Mouse (Mus musculus) limb, embryonic 14.5 days (tissue): ENCODE measurements at regions not wholly inside any gene's neighbourhood (a gene's known extent, or its start where the extent isn't known, plus 50 kb on each side); places are given as distances from the start of the nearest gene placed in this dataset.
"Not testable (repeated sequence)": the region's sequence is repeated elsewhere in the genome, so short reads cannot be mapped to it uniquely, and the experiment has no call there.

Experiments used
- ATAC-seq: fragments of 200-750 bp; cut with Nextera tagmentation; 2 replicates; pipeline ENCODE4 v1.8.0; 2017; ENCODE audit warnings: low read depth, moderate number of reproducible peaks, moderate TSS enrichment; ENCODE audit not compliant: low FRiP score
- DNase-seq: peaks from one replicate; pipeline ENCODE4 v3.0.0-alpha.2; 2015; ENCODE audit warnings: low spot score
- H3K27ac ChIP-seq: fragments of 300-500 bp; sonication (generic); replicated peaks from 2 replicates; pipeline ENCODE4 v1.5.1; 2014; ENCODE audit warnings: low read depth, mild to moderate bottlenecking, low read length, moderate library complexity, mixed read lengths
- H3K27me3 ChIP-seq: fragments of 300-500 bp; sonication (generic); 2 replicates; pipeline ENCODE4 v1.6.1; 2014; ENCODE audit warnings: low read length, mixed read lengths; ENCODE audit not compliant: control insufficient read depth, insufficient read depth
- H3K36me3 ChIP-seq: fragments of 300-500 bp; sonication (generic); 2 replicates; pipeline ENCODE4 v1.6.1; 2014; ENCODE audit warnings: mild to moderate bottlenecking, low read length, moderate library complexity, mixed read lengths; ENCODE audit not compliant: control insufficient read depth, insufficient read depth
- H3K4me1 ChIP-seq: fragments of 300-500 bp; sonication (generic); 2 replicates; pipeline ENCODE4 v1.6.1; 2014; ENCODE audit warnings: antibody characterized with exemption, low read length, mixed read lengths; ENCODE audit not compliant: control insufficient read depth, insufficient read depth
- H3K4me2 ChIP-seq: fragments of 300-500 bp; sonication (generic); replicated peaks from 2 replicates; pipeline ENCODE4 v1.6.1; 2014; ENCODE audit warnings: low read depth, mild to moderate bottlenecking, low read length, moderate library complexity; ENCODE audit not compliant: severe bottlenecking
- H3K4me3 ChIP-seq: fragments of 300-500 bp; sonication (generic); replicated peaks from 2 replicates; pipeline ENCODE4 v1.5.1; 2014; ENCODE audit warnings: low read length
- H3K9ac ChIP-seq: fragments of 300-500 bp; sonication (generic); 2 replicates; pipeline ENCODE4 v1.6.1; 2014; ENCODE audit warnings: mild to moderate bottlenecking, low read depth, low read length, moderate library complexity; ENCODE audit not compliant: severe bottlenecking
- H3K9me3 ChIP-seq: fragments of 300-500 bp; sonication (generic); 2 replicates; pipeline ENCODE4 v1.6.1; 2016; ENCODE audit warnings: low read length; ENCODE audit not compliant: control insufficient read depth
- POLR2A ChIP-seq: fragments of 200-500 bp; IDR thresholded peaks from 2 replicates; pipeline ENCODE4 v1.8.0; 2012; ENCODE audit warnings: inconsistent platforms, mild to moderate bottlenecking, moderate library complexity, borderline replicate concordance; ENCODE audit not compliant: insufficient read depth, insufficient read length; ENCODE audit errors: extremely low read depth
- WGBS: fragments of 180-500 bp; shearing (Covaris S2); extraction: QIAGEN DNeasy Blood & Tissue Kit; methylation state at CpG from one replicate; pipeline ENCODE4 v1.1.7; 2014; 5-methylcytosine and 5-hydroxymethylcytosine counted together

- not testable (repeated sequence) for H3K4me3 ChIP-seq, H3K9me3 ChIP-seq, H3K4me2 ChIP-seq, H3K27ac ChIP-seq, H3K27me3 ChIP-seq, DNase-seq, H3K4me1 ChIP-seq, ATAC-seq, H3K36me3 ChIP-seq, H3K9ac ChIP-seq
- WGBS, result 85% methylated on average over 2 of the region's 2 CpGs
Measured at GRCm38 (mm10) chr9:6845281-6845680, 339.0 kb downstream of the Dync2h1 start.

DNA sequence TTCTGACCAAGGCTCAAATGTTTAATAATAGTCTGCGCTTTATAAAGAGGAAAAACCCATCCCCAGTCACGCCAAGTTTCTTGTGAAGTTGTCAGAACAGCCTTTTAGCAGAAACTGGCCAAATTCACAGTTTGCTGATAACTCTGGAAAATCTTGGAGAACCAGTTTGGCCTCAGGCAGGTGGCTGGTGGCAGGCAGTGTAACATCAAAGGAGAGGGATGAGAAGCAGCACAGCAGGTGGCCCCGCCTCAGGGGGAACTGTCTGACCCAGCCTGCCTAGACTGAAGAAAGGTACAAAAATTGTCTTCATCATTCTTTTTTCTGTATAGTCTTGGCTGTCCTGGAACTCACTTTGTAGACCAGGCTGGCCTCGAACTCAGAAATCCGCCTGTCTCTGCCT lies 349.3 kb downstream of the Dync2h1 start:
- H3K4me1 ChIP-seq, ATAC-seq, H3K4me2 ChIP-seq, H3K27me3 ChIP-seq, H3K36me3 ChIP-seq, H3K27ac ChIP-seq, H3K4me3 ChIP-seq, DNase-seq, H3K9ac ChIP-seq, H3K9me3 ChIP-seq: not testable (repeated sequence)
- WGBS, result 72% methylated on average over 5 of the region's 5 CpGs

DNA sequence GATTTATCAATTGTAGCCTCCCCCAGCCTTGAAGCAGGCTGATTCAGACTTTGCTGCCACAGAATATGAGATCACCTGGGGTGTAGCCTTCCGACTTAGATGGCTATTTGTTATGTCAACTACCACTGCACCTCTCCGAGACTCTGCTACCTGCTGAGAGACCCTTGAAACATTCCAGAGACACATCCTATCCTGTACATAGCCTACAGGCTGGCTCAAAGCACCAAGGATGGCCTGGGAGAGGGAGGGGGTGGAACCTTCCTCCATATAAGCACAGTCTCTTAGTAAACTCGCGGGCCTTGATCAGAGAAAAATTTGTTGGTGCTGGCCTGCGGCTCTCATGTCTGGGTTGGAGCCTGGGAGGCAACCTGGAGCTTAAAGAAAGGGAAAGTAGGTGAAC lies 349.8 kb downstream of the Dync2h1 start:
- 52% methylated on average over 5 of the region's 5 CpGs for WGBS
- H3K4me1 ChIP-seq, result no peaks in the 10 kb centered on the region
- no peak overlapping the region for H3K4me2 ChIP-seq
- H3K27me3 ChIP-seq, result no peaks in the 10 kb centered on the region
- no peak for TF ChIP-seq POLR2A
- H3K27ac ChIP-seq, result no peak overlapping the region
- DNase-seq (no peak), ATAC-seq (no peak)
- H3K36me3 ChIP-seq, result no peaks in the 10 kb centered on the region
- H3K9ac ChIP-seq, result no peak overlapping the region
- H3K4me3 ChIP-seq, result no peak overlapping the region
- no peaks in the 10 kb centered on the region for H3K9me3 ChIP-seq

DNA sequence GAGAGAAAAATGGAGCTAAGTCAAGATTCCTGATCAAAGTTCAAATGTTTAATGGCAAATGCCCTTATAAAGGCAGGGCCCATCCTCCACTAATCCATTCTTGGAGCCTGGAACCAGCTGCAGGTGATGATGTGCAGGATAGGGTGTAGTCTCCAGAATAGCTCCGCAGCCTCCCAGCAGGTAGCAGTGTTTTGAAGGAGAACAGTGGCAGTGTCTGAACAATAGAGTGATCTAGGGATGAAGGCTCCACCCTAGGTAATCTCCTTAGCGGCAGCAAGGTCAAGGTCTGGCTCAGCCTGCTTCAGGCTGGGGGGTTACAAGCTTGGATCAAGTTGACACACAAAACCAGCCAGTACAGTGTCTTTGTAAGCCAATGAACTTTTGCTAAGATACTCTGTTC lies 351.4 kb downstream of the Dync2h1 start:
- Histone ChIP-seq H3K36me3 (no peaks in the 10 kb centered on the region), H3K4me1 (no peaks in the 10 kb centered on the region), H3K27me3 (no peaks in the 10 kb centered on the region), H3K9ac (no peak overlapping the region), H3K4me3 (no peak overlapping the region), H3K27ac (no peak overlapping the region), H3K4me2 (no peak overlapping the region), H3K9me3 (no peaks in the 10 kb centered on the region)
- WGBS, result 72% methylated on average over 2 of the region's 2 CpGs
- TF ChIP-seq POLR2A, result no peak
- DNase-seq, result no peak
- ATAC-seq, result no peak

DNA sequence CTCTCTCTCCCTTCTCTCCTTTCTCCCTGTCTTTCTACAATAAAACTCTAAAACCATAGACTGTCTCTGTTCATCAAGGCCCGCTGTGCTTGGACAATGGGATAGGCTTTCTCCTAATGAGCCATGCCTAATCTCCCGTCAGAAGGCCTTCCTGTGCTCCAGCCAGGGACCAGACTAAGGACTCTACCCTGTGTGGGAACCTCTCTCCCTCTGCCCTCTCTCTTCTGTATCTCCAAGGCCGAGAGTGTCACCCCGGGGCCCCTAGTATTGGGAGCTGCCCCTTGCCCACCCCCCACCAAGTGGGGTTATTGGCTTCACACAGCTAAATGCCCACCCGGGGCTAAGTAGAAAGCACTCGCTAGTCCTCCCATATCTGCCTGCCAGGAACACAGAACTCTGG lies 352.6 kb downstream of the Dync2h1 start:
- not testable (repeated sequence) for H3K27me3 ChIP-seq, H3K4me1 ChIP-seq, H3K36me3 ChIP-seq, H3K4me2 ChIP-seq, H3K9me3 ChIP-seq, H3K4me3 ChIP-seq, DNase-seq, H3K27ac ChIP-seq, ATAC-seq, H3K9ac ChIP-seq
- WGBS, result 84% methylated on average over 6 of the region's 6 CpGs

DNA sequence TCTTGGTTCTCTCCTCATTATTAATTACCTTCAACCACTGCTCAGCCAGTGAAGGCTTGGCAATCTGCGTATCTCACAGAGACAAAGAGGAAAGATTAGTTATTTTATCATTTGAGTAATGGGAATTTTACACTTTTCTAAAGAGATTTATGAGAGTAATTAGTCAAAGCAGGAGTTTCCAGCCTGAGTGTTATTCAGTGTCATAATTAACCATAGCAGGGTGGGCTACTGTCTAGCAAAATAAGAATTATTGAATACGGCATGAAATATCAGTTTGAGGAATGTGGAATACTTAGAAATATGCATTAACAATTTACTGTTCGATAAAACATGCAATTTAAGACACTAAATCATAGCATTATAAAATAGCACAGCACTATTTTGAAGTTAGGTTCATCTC lies 357.7 kb downstream of the Dync2h1 start:
- no peaks in the 10 kb centered on the region for H3K36me3 ChIP-seq
- H3K9me3 ChIP-seq, result no peaks in the 10 kb centered on the region
- ATAC-seq (no peak), DNase-seq (no peak)
- no peak overlapping the region for H3K4me3 ChIP-seq
- H3K27ac ChIP-seq, result no peak overlapping the region
- H3K4me2 ChIP-seq, result no peak overlapping the region
- H3K9ac ChIP-seq, result no peak overlapping the region
- H3K4me1 ChIP-seq, result no peaks in the 10 kb centered on the region
- no peak for TF ChIP-seq POLR2A
- 76% methylated on average over 3 of the region's 3 CpGs for WGBS
- no peaks in the 10 kb centered on the region for H3K27me3 ChIP-seq
